Mouse (Mus musculus) embryonic fibroblast, embryonic 13.5 days (primary cell): Measurements from ENCODE around the gene Gsdma3.

Experiments
- CTCF ChIP-seq: IDR thresholded peaks from 2 replicates; pipeline ENCODE4 v1.5.1; 2011; ENCODE audit warnings: mild to moderate bottlenecking, control low read depth, low read length, moderate library complexity, borderline replicate concordance; ENCODE audit not compliant: insufficient read depth
- POLR2A ChIP-seq: IDR thresholded peaks from 2 replicates; pipeline ENCODE4 v1.6.1; 2011; ENCODE audit warnings: low read depth, mild to moderate bottlenecking, control low read depth, low read length, moderate library complexity

DNA sequence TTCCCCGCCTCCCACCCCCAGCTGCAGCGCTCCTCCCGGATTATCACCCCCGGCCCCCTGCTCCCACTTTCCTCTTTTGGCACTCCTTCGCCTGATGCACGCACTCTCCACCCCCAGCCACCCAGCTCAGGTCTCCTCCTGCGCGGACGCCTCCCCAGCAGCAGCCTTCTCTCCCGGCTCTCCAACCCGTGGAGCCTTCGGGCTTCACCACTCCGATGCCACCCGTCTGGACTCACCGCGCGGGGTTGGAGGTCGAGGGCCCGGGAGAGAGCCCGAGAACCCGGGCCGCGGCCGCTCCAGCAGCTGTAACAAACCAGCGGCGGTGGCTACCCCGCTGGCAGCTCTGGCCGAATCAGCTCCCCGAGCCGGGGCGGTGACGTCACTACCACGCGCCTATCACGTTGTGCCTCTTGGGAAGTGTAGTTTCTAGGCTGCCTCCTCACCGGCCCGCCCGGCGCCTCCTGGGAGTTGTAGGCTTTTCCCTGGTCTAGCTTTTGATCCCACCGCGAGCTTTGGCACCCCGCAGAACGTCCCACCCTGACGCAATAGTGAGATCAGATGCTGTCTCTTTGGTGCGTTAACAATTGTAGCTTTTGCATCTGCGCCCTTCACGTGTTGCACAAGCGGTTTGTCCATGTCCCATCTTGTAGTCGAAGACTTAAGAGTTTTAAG, 39.1 kb upstream of the Gsdma3 start, which contains the start of gene Ormdl3:
- TF ChIP-seq CTCF = no peak
- peak; percentile 68 for TF ChIP-seq POLR2A
